Mouse (Mus musculus): ENCODE measurements around the gene Gm3417. TPM values are rescaled to one million over a fixed set of nuclear protein-coding genes. Genes with fewer than 3 reads are reported as not detected.
"Not testable (repeated sequence)": the region's sequence is repeated elsewhere in the genome, so short reads cannot be mapped to it uniquely, and the experiment has no call there.

Gene Gm3417
- polyA plus RNA-seq, 2 experiments, result 0.61 to 0.98 TPM

DNA sequence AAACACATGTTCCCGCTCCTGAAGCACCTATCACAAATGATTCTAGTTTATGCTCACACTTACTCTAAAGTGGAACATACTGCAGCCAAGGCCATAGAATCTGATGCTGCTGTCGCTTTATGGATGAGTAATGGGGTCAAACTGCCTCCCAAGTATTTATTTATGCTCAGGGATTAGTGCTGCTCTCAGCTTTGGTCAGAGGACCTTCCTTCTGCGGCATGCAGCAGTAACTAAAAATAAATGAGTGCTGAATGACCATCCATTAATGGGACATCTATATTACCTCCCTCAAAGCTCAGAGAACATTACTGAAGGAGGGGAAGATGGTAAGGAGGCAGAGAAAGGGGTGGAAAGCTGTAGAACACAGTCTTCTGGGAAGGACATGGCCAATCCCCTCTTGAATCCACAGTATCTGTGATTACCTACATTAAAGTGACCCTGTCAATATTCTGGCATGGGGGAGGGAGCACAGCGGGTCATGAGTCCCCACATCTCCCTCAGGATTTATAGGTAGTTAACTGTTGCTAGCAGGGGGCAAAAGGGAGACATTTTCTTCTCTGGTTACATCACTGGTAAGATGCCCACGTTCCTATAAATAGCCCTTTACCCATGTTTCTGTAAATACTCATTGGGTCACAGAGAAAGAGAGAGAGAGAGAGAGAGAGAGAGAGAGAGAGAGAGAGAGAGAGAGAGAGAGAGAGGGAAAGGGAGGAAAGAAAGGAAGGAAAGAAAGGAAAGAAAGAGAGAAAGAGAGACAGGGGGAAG lies 42.6 kb downstream of the Gm3417 start:
- no peak overlapping the region for H3K4me3 ChIP-seq (ENCODE audit: insufficient read depth in 1 of 2, low read depth in 2 of 2, low read length in 2 of 2)
- H3K4me2 ChIP-seq (ENCODE audit: low read depth), result no peak overlapping the region
- no peaks in the 10 kb centered on the region for H3K36me3 ChIP-seq (replicated peaks; ENCODE audit: control insufficient read depth, insufficient read depth, low read depth)
- no peak overlapping the region for H3K27ac ChIP-seq
- H3K9ac ChIP-seq (replicated peaks), result no peak overlapping the region
- WGBS (ENCODE audit: insufficient replicate concordance), result 51% methylated on average over 5 of the region's 5 CpGs
- no peak for TF ChIP-seq EP300 (IDR thresholded peaks at IDR 0.05; ENCODE audit: low read depth)
- no peak for TF ChIP-seq CTCF (IDR thresholded peaks at IDR 0.05; ENCODE audit: low read depth)
- no peak for DNase-seq (ENCODE audit: low read depth in 3 of 3, low spot score in 3 of 3)
- H3K4me1 ChIP-seq (replicated peaks; ENCODE audit: control insufficient read depth in 2 of 2, insufficient read depth in 2 of 2, low read length in 1 of 2), result no peaks in the 10 kb centered on the region
- no peak for ATAC-seq (ENCODE audit: insufficient read depth)
- H3K9me3 ChIP-seq (ENCODE audit: control insufficient read depth, low read length), result no peaks in the 10 kb centered on the region
- no peaks in the 10 kb centered on the region for H3K27me3 ChIP-seq (ENCODE audit: control insufficient read depth, insufficient read depth, low read length)

- WGBS (ENCODE audit: insufficient replicate concordance), result 71% methylated on average over 14 of the region's 14 CpGs
- not testable (repeated sequence) for H3K36me3 ChIP-seq (replicated peaks; ENCODE audit: control insufficient read depth, insufficient read depth, low read depth); H3K4me2 ChIP-seq (ENCODE audit: low read depth); H3K9ac ChIP-seq (replicated peaks); H3K4me3 ChIP-seq (ENCODE audit: insufficient read depth in 1 of 2, low read depth in 2 of 2, low read length in 2 of 2); H3K27me3 ChIP-seq (ENCODE audit: control insufficient read depth, insufficient read depth, low read length); H3K27ac ChIP-seq; H3K4me1 ChIP-seq (replicated peaks; ENCODE audit: control insufficient read depth in 2 of 2, insufficient read depth in 2 of 2, low read length in 1 of 2); DNase-seq (ENCODE audit: low read depth in 3 of 3, low spot score in 3 of 3); ATAC-seq (ENCODE audit: insufficient read depth); H3K9me3 ChIP-seq (ENCODE audit: control insufficient read depth, low read length)
These were observed 43.3 kb downstream of the Gm3417 start for GRCm38 (mm10) chr17:14935280-14935679.

DNA sequence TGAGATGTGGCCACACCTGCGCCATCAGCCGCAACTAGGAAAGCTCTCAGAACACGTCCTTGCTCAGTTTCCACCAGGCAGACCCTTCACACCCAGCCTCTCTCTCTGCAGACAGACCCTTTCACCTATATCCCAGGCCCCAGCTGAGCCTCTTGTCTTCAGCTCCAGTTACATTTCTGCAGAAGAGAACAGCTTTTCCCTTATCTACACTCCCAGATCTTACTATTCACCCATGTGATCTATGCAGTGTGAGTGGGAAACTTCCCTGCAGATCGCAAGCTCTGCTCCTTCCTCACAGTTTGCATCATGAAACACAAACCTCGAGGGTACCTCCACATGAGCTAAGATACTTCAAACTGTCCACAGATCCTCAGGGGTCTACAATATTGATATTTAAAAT lies 47.1 kb downstream of the Gm3417 start:
- H3K9me3 ChIP-seq (ENCODE audit: control insufficient read depth, low read length), result no peaks in the 10 kb centered on the region
- DNase-seq (ENCODE audit: low read depth in 3 of 3, low spot score in 3 of 3), result no peak

GRCm38 (mm10) chr17:14930697-14931096 lies 47.9 kb downstream of the Gm3417 start:
- TF ChIP-seq EP300 (IDR thresholded peaks at IDR 0.05; ENCODE audit: low read depth), result no peak
- TF ChIP-seq CTCF (IDR thresholded peaks at IDR 0.05; ENCODE audit: low read depth), result no peak
- 26% methylated on average over 7 of the region's 7 CpGs for WGBS (ENCODE audit: insufficient replicate concordance)
- no peaks in the 10 kb centered on the region for H3K9me3 ChIP-seq (ENCODE audit: control insufficient read depth, low read length)
- H3K4me1 ChIP-seq (replicated peaks; ENCODE audit: control insufficient read depth in 2 of 2, insufficient read depth in 2 of 2, low read length in 1 of 2), result no peaks in the 10 kb centered on the region
- ATAC-seq (ENCODE audit: insufficient read depth), result no peak
- no peak overlapping the region for H3K4me2 ChIP-seq (ENCODE audit: low read depth)
- H3K27ac ChIP-seq, result no peak overlapping the region
- no peak overlapping the region for H3K9ac ChIP-seq (replicated peaks)
- H3K4me3 ChIP-seq (ENCODE audit: insufficient read depth in 1 of 2, low read depth in 2 of 2, low read length in 2 of 2), result no peak overlapping the region
- H3K36me3 ChIP-seq (replicated peaks; ENCODE audit: control insufficient read depth, insufficient read depth, low read depth), result no peaks in the 10 kb centered on the region
- no peaks in the 10 kb centered on the region for H3K27me3 ChIP-seq (ENCODE audit: control insufficient read depth, insufficient read depth, low read length)
- DNase-seq (ENCODE audit: low read depth in 3 of 3, low spot score in 3 of 3), result no peak

More for the DNA sequence above, 47.1 kb downstream of the Gm3417 start:
- ATAC-seq (ENCODE audit: insufficient read depth), result no peak
- Histone ChIP-seq H3K4me3 (ENCODE audit: insufficient read depth in 1 of 2, low read depth in 2 of 2, low read length in 2 of 2) (no peak overlapping the region), H3K4me1 (replicated peaks; ENCODE audit: control insufficient read depth in 2 of 2, insufficient read depth in 2 of 2, low read length in 1 of 2) (no peaks in the 10 kb centered on the region), H3K4me2 (ENCODE audit: low read depth) (no peak overlapping the region), H3K9ac (replicated peaks) (no peak overlapping the region), H3K27me3 (ENCODE audit: control insufficient read depth, insufficient read depth, low read length) (no peaks in the 10 kb centered on the region), H3K36me3 (replicated peaks; ENCODE audit: control insufficient read depth, insufficient read depth, low read depth) (no peaks in the 10 kb centered on the region), H3K27ac (no peak overlapping the region)
- TF ChIP-seq CTCF (IDR thresholded peaks at IDR 0.05; ENCODE audit: low read depth) (no peak), EP300 (IDR thresholded peaks at IDR 0.05; ENCODE audit: low read depth) (no peak)
- 44% methylated on average over 5 of the region's 5 CpGs for WGBS (ENCODE audit: insufficient replicate concordance)

GRCm38 (mm10) chr17:14928631-14929030 lies 50.0 kb downstream of the Gm3417 start:
- Histone ChIP-seq H3K9ac (replicated peaks) (no peak overlapping the region), H3K4me3 (ENCODE audit: insufficient read depth in 1 of 2, low read depth in 2 of 2, low read length in 2 of 2) (no peak overlapping the region), H3K27me3 (ENCODE audit: control insufficient read depth, insufficient read depth, low read length) (no peaks in the 10 kb centered on the region), H3K36me3 (replicated peaks; ENCODE audit: control insufficient read depth, insufficient read depth, low read depth) (no peaks in the 10 kb centered on the region), H3K9me3 (ENCODE audit: control insufficient read depth, low read length) (no peaks in the 10 kb centered on the region), H3K27ac (no peak overlapping the region), H3K4me1 (replicated peaks; ENCODE audit: control insufficient read depth in 2 of 2, insufficient read depth in 2 of 2, low read length in 1 of 2) (no peaks in the 10 kb centered on the region), H3K4me2 (ENCODE audit: low read depth) (no peak overlapping the region)
- ATAC-seq (ENCODE audit: insufficient read depth) (no peak), DNase-seq (ENCODE audit: low read depth in 3 of 3, low spot score in 3 of 3) (no peak)
- 64% methylated on average over 5 of the region's 5 CpGs for WGBS (ENCODE audit: insufficient replicate concordance)
- TF ChIP-seq CTCF (IDR thresholded peaks at IDR 0.05; ENCODE audit: low read depth), result no peak
- TF ChIP-seq EP300 (IDR thresholded peaks at IDR 0.05; ENCODE audit: low read depth), result no peak
